Mouse (Mus musculus) fibroblast of lung, adult 2 months (primary cell): ENCODE results near the gene Rpl11.
"Not testable (repeated sequence)": the region's sequence is repeated elsewhere in the genome, so short reads cannot be mapped to it uniquely, and the experiment has no call there.

Experiments used
- DNase-seq: peaks from one replicate; pipeline ENCODE4 v3.0.0-alpha.2; 2011; ENCODE audit warnings: low read depth

Rpl11 gene

GRCm38 (mm10) chr4:136070592-136070991, 17.4 kb upstream of the Rpl11 start:
- no peak for DNase-seq

DNA sequence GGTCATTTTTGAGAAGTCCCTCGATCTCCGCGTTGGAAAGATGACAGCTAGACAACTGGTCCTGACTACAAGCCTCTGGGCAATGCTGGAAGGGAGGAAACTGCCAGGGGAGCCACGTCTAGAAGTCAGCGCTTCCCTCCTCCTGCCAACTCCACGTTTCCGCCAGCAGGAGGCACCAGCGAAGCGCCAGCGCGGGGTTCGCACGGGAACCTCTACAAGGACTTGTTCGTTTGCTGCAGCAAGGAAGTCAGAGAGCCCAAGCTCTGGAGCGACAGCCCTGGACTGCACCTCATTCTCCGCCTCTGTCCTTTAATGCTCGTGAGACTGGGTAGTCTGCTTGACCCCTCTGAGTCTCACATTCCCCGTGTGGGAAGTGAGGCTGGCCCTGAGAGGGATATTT, 16.7 kb upstream of the Rpl11 start:
- DNase-seq = peak; percentile 86

- no peak for DNase-seq
Measured at GRCm38 (mm10) chr4:136069313-136069712, 16.1 kb upstream of the Rpl11 start.

- no peak for DNase-seq
Measured at GRCm38 (mm10) chr4:136063143-136063542, 9.9 kb upstream of the Rpl11 start.

DNA sequence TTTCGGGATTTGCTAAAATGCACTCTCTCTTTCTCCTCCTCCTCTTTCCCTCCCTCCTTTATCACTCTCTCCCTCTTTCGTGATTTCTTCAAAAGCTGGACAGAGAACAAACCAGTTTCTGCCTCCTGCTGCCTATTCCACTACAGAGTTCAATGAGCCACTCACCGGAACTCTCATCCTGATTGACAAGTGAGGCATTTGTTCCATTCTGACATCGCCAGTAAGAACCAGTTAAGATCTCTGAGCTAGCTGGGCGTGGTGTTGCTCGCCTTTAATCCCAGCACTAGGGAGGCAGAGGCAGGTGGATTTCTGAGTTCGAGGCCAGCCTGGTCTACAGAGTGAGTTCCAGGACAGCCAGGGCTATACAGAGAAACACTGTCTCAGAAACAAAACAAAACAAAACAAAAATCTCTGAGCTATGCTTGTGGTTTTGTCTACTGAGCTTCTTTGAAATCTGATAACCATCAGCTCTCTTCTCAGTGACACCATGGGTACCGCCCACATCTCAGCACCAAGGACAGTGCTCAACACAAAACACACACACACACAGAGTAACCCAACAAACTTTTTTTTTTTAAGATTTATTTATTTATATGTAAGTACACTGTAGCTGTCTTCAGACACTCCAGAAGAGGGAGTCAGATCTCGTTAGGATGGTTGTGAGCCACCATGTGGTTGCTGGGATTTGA, 6.7 kb upstream of the Rpl11 start:
- DNase-seq = not testable (repeated sequence)

DNA sequence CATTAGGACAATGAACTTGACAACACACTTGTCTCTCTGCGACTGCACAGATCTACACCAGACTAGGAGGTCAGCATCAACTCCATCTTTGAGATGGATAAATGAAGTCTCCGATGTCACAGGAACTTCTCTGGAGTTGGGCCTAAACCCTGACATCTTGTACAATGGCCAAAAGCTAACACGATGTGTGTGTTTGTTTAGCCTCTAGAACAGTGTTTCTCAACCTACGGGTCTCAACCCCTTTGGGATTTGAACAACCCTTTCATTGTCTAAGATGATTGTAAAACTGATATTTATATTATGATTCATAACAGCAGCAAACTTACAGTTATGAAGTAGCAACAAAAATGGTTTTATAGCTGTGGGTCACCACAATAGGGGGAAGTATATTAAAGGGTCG, 4.7 kb upstream of the Rpl11 start:
- DNase-seq = peak; percentile 61

- DNase-seq = no peak
Measured at GRCm38 (mm10) chr4:136056030-136056429, 2.8 kb upstream of the Rpl11 start.

DNA sequence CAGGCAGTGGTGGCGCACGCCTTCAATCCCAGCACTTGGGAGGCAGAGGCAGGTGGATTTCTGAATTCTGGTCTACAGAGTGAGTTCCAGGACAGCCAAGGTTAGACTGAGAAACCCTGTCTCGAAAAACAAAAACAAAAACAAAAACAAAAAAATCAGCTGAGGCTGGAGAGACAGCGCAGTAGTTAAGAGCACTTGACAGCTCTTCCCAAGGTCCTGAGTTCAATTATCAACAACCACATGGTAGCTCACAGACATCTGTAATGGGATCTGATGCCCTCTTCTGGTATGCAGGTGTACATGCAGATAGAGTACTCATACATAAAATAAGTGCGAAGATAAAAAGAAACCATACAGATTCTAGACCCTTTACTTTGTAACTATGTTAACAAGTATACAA, 615 bp upstream of the Rpl11 start:
- DNase-seq = no peak

- DNase-seq = no peak
Measured at GRCm38 (mm10) chr4:136052534-136053246, 538 bp downstream of the Rpl11 start.

GRCm38 (mm10) chr4:136052060-136052459, 1.2 kb downstream of the Rpl11 start:
- DNase-seq = no peak

DNA sequence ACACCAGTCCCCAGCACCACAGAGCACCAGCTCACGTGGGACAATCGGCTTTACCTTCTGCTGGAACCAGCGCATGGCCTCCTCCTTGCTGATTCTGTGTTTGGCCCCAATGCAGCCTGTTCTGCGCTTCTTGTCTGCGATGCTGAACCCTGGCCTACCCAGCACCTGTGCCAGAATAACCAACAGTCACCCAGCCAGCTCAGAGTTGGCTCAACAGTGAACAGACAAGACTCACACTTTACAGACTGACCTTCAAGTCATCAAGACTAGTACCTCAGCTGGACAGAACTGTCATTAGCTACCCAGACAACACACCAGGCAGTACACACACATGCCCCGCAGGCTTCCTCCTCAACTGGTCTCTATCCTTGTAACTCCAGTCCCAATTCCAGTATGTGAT, 3.0 kb downstream of the Rpl11 start:
- DNase-seq = no peak

GRCm38 (mm10) chr4:136048291-136049032, 4.8 kb downstream of the Rpl11 start:
- no peak for DNase-seq

GRCm38 (mm10) chr4:136047626-136048025, 5.6 kb downstream of the Rpl11 start:
- no peak for DNase-seq

DNA sequence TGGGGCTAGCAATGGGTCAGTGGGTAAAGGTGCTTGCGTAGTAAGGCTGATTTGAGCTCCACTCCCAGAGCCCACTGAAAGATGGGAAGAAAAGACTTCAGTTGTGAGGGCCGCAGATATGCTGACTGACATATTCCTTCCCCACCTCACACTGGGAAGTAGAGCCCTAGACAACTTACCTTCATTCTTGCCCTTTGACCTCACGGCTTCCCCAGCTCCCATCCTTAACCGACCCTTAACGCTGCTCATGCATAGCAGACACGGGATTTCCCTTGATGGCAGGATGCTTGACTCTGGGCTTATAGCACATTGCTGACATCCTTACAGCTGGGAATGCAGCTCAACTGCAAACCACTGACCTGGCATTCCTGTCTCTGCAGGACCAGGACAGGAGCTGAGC, 6.3 kb downstream of the Rpl11 start:
- no peak for DNase-seq

DNA sequence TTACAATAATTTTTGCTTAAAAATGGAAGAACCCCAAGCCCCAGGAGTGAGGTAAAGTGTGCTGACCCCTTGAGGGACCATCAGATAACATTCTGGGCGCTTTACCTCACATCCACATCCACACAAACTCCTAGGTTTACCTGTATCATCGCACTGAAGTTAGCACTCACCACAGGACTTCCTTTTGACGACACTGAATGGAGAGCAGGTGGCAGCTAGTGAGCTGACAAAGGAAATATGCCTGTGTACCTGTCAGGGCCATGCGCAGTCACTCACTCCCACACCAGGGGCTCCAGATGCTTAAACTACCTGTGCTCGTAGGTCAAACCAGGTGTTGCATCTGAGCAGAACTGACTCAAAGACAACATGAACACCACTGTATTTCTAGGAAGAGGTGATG, 8.1 kb downstream of the Rpl11 start:
- no peak for DNase-seq

- DNase-seq = no peak
Measured at GRCm38 (mm10) chr4:136043784-136044400, 9.3 kb downstream of the Rpl11 start.

DNA sequence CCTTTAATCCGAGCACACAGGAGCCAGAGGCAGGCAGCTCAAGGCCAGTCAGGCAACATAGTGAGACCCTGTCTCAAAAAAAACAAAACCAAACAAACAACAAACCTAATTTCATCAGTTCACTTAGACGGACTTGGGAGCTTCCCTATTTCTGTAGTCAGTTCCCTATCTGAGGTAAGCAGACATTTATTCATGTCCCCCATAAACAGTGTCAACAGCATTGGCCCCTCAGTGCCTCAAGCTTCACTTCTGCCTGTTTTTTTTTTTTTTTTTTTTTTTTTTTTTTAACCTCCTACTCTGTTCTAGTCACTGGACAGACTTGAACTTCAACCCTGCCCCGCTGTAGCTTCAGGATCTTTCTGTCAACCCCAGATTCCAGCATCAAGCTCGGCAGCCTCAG, 18.1 kb downstream of the Rpl11 start:
- no peak for DNase-seq

DNA sequence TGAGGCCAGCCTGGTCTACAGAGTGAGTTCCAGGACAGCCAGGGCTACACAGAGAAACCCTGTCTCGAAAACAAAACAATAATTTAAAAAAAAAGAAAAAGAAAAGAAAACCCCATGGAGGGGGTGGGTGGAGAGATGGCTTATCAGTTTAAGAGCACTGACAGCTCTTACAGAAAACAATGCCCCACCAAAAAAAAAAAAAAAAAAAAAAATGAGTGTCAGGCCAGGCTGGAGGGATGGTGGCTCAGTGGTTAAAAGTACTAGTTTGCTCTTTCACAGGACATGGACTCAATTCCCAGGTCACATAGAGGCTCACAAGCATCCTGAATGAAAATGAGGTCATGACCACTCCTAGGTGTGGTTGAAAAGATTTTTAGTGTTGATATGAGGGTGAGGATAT, 20.0 kb downstream of the Rpl11 start:
- DNase-seq = no peak

DNA sequence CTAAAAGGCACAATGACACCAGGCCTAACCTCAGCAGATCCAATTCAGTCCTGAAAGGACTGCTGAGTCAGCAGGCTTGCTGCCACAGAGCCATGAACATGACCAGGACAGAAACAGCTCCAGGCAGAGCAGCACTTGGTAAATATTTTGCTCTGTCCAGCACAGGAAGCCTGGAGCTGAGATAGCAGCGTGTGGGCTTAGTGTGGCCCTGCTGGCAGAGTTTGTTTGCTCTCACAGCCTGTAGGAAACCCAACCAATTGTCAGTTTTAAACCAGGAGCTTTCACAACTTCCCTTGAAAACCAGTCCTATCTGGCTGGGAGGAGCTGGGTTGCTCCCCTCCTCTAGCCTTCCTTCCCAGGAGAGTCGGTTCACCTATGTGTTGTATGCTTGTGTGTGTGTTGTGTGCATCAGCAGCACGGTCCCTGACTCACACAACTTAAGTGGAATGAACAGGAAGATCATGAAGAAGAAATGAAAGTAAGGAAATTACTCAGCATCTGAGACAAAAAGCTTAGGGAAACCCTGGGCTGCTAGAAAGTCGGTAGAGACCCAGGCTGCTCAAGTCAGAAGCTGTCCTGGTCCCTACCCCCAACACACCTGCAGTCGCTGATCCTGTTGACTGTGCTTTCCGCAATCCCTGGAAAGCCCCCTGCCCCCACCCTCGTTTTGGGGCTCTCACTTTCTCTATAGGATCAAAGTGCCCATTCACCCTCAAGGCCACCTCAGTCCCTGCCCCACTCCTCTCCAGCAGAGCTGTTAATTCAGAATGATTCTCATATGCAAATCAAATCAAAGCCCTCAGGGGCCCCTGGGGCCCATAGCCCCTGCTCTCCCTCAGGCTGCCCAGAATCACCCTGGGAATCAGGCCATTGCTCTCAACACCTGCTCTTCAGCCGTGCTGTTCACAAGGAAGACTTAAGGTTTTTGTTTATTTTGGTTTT, 22.0 kb downstream of the Rpl11 start:
- peak; percentile 15 for DNase-seq

GRCm38 (mm10) chr4:136028689-136029088, 24.5 kb downstream of the Rpl11 start:
- DNase-seq = no peak

- no peak for DNase-seq
Measured at GRCm38 (mm10) chr4:136028132-136028564, 25.1 kb downstream of the Rpl11 start.
